Mouse (Mus musculus) right cerebral cortex, adult 2 months (tissue): ENCODE results near the gene Klc2.
"Not testable (repeated sequence)": the region's sequence is repeated elsewhere in the genome, so short reads cannot be mapped to it uniquely, and the experiment has no call there.

ENCODE experiments used
- DNase-seq, 2 experiments: peaks; one replicate each; pipeline ENCODE4 v3.0.0; 2021 to 2022; ENCODE audit warnings: low spot score in 2 of 2

Gene Klc2

DNA sequence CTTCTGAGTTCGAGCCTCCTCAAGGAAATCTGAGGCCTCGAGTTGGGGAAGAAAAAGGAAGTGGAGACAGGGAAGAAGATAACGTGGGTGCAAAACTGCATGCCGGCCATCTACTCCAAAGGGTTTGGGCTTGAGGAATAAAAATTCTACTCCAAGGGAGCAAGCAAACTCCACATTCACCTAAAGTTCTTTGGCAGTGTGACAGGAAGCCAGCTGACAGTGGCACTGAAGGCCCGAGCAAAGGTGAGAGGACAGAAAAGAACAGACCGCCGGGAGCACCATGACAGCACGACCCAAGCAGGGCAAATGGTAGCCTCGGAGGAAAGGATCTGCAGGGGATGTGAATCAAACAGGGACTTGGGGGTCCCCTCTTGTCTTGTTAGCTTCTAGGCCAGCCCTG lies 12.3 kb downstream of the Klc2 start:
- no peak for DNase-seq

DNA sequence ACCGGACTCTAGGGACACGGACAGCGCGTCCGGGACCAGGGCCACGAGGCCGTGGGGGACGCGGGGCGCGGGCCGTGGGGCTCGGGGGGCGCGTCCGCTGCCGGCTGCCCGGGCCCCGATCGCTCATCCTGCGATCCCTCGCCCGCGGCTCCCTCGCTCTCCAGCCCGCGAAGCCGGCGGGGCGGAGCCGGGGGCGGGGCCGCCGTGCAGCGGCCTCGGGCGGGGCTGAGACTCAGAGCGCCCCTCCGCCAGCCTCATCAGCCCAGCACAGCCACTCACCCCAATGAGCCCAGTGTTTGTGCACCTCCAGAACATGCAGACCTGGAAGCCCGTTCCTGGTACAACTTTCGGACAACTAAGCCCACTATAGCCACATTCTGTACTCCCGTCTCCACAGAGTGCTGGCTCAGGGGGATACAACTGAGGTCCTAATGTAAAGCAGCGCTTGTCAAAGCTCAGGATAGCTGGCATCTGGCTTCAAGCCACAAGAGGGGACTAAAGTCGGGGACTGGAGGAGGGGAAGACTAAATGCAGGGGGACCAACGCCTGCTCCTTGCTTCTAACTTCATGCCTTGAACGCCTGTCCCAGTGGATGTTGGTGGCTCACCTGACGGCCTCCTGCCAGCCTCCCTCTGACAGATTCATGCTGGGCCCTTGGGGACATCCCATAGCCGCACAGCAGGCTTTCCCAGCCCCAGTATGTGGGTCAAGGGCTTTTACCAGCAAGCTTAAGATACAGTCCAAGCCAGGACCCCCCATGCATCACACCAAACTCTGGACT lies 19.8 kb downstream of the Klc2 start, which contains the start of gene Cnih2:
TSS of gene Cnih2 (minus strand) at position 159 of the 781 bp plus-strand sequence.
- peak in 1 of 2 experiments; percentile 69 for DNase-seq

DNA sequence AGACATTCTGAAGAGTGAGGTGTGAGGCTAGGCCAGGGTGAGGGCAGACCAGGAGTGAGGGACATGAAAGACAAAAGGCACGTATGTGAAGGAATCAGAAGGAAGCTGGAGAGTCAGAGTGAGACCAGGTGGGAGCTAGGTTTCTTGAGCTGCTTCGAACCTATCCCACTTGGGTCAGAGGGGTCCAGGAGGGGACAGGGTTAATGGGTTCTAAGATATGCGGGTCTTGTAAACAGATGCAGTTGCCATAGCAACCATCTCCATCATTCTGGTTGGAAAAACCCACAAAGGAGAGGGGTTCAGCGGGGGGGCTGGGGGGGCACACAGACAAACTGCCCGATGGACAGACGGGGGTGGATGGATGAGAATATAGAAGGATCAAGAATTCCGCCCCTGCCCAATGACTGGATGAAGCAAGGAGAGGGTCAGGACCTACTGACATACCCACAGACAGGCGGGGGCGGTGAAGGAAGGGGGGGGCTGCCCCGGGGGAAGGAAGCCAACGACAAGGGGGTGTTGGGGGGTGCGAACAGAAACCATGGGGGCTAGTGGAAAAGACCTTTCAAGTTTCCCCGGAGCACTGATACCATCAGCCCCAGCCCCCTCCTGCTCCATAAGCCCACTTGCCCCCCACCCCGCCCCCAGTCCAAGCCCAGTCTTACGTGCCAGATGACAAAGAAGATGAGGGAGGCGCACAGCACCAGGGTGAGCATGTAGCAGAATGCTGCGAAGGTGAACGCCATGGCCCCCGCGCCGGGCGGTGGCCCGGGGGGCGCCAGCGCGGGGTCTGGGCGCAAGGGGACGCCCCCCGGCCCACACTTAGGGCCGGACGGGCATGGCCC lies 20.6 kb downstream of the Klc2 start:
- DNase-seq, result no peak

DNA sequence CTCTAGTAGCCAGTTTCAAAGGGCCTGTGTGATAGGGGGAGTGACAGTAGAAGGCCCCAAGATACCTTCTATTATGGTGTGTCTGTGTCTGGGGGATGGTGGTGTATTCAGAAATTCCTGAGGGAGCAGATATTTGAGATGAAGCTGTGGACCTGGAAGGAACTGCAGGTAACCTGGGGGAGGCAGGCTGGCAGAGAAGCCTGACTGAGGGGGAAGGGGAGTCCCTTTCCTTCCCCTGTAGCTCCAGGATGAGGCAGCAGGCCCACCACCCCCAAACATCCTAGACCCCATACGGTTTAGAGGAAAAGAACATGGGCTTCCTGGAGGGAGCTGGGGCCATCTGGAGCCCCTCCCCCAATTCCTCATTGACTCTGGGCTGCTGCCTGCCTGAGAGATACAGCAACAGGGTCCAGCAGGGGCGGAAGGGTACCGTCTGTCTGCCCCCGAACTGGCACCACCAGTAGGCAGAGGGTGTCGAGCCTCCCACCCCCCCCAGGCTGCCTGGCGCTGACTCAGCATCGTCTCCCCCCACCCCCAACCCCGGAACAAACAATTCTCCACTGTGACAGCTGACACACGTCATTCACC lies 22.4 kb downstream of the Klc2 start:
- no peak for DNase-seq

DNA sequence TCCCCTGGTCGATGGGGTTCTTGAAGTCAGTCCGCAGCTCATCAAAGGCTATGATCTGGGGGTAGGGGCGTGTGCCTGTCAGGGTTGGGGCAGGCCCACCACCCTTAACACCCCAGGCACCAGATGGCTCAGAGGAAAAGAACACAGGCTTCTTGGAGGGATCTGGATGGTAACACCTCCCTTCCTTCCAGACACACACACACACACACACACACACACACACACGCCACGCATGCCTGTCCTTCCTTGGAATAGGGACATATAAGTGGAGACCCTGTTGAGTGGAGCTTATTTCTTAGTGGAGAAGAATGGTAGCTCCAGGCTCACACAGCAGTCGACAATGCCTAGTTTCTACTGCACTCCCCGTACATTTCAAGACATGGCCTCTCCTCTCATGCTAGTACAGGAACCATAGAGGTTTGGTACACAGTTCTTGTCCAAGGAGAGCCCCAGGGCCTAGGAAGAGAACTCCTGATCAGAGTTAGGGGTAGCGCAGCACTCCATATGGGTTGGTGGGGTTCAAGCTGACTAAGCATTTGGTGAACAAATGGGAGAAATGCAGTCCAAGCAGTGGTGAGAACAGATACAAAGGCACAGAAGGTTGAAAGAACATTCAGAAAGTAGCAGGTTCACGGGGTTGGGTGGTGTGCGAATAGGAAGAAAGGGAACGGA lies 23.5 kb downstream of the Klc2 start:
- peak in 1 of 2 experiments; percentile 63 for DNase-seq

DNA sequence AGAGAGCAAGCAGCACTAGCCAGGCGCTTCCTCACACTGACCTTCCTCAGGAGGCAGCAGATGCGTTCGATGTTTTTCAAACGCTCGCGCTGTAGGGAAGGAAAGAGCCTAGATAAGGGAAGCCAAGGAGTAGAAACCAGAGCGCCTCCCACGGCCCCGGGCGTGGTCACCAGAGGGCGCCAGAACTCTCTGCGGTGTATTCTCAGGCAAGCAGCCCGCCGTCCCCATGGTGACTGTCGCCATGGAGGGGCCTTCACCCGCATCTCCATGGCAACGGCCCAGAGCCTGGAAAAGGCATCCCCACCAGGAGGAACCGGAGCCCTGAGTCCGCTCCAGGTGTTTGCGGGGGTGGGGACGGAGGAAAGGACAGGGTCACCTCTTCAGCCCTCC lies 24.1 kb downstream of the Klc2 start:
- DNase-seq, result peak; percentile 99 to 100

DNA sequence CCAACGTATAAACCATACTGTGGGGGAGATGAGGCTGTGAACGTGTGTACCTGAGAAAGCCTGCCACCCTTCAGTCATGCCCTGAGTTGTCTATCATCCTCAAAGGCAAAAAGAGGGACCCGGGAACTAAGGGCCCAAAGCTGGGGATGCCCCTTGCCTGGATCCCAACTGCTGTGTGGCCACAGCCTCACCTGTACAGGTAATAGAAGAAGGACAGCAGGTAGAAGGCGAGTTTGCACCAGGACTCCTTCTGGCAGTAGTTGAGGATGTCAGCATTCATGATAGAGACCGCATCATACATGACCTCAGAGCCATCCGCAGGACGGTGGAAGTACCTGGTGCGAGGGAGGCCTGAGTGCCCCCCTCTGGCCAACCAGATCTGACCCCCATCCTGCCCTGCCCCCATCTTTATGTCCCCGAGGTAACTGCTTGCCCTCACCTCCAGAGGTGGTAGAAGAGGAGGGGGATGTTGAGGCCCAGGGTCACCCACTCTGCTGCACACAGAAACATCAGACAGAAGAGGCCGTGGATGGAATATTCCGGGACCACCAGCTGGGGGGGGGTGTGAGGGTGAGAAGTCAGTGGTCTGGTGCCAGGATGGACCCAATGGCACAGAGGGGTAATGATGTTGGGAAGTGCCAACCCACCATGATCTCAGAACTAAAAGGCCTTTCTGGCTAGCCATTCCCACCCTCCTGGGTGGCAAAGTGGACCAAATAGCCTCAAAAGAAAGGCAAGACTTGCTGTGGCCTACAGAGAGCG lies 24.7 kb downstream of the Klc2 start:
- no peak for DNase-seq

DNA sequence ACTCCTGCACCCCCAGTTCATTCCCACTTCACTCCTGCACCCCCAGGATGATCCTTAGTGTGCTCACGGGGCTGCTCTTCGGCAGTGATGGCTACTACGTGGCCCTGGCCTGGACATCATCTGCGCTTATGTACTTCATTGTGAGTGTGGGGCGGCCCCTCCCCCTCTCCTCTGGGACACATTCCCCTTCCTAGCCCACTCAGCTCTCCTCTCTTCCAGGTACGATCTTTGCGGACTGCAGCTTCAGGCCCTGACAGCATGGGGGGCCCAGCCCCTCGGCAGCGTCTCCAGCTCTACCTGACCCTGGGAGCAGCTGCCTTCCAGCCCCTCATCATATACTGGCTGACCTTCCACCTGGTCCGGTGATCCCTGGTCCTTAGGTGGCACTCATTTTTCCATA lies 26.3 kb downstream of the Klc2 start:
- DNase-seq, result no peak

DNA sequence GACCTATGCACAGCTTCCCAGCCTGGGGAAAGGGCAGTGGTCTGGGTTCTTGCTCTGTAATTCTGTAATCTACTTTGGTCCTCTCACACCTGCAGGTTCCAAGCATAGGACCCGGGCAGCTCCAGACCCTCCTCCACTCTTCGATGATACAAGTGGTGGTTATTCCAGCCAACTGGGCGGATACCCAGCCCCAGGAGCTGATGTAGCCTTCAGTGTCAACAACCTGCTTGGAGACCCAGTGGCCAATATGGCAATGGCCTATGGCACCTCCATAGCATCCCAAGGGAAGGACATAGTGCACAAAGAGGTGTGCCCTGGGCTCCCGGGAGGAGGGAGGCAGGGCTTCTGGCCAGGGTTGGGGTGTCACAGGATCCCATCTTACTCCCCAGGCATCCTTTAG lies 29.0 kb downstream of the Klc2 start:
- DNase-seq, result no peak

DNA sequence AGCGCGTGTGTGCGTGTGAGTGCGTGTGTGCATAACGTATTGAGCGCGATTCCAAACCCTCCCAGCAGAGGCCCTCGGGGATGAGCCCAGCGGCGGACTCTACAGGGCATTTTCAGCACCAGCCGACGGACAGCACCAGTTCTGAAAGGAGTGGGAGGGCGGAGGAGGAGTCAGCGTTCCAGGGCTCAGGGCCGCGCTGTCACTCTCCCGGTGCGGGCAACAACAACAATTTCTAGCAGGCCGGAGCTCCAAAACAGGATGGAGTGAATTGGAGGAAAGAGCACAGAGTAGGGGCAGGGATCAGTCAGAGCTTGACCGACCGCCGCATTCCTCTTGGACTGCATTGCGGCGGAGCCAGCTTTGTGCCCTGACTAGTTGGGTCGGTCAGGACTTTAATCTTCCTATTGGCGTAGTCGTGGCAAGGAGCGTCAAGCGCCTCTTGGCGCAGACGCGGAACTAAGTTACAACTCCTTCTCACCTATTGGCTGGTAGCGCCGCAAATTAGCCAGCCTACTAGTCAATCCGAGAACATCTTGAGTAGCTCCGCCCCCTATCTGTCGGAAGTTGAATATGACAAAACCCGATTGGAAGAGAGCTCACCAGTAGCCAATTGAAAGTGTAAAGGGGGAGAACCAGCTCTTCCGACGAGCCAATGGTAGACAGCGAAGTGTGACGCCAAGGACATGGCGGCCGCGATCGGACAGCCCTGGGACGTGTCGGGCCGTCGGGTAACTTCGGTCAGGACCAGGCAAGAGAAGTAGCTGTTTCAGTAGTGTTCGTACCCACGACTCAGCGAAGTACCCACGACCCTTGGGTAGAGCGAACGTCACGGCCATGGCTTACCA lies 30.3 kb downstream of the Klc2 start, which contains the start of gene Yif1a:
TSS of gene Yif1a (plus strand) at position 655 of the 845 bp plus-strand sequence.
- peak; percentile 95 to 96 for DNase-seq

DNA sequence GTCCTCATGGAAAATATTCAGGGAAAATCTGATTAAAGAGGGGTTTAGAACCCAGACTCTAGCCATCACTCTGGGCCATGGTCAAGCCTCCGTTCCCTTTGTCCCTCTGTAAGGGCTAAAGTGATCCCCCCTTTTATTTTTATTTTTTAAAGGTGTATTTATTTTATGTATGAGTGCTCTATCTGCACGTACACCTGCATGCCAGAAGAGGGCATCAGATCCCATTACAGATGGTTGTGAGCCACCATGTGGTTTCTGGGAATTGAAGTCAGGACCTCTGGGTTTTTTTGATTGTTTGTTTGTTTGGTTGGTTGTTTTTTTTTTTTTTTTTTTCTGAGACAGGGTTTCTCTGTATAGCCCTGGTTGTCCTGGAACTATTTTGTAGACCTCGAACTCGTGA lies 31.8 kb downstream of the Klc2 start:
- DNase-seq, result not testable (repeated sequence)

DNA sequence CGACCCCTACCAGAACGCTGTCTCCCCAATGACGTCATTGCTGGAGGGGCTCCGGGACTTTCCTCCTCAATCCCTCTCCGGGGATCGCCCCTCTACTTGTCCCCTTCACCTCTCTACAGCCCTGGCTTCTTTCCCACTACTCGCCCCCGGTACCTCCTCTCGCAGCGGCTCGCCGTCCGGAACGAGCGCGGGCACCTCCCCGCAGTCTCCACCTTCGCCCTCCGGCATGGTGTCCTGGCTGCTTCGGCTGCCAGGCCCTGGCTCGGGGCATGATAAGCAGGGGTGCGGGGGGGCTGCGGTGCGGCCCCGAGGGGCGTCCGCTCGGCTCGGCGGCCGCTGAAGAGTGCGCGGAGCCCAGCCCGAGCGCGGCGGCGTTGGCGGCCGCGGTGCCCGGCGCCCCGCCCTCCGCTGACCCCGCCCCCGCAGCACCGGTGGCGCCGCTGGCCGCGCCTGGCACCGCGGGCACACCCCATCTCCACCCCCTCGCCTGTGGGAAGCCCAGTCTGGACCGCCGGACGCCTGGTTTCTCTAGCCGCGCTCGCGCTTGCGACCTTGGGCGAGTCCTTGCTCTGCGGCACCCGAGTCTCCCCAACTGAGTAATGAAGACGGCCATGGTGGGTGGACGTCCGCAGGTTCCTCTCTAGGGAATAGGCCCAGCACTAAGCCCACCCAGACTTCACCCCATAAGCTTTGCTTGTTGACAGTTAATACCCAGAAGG lies 33.1 kb downstream of the Klc2 start, which contains the start of gene Tmem151a:
TSS of gene Tmem151a (minus strand) at position 387 of the 719 bp plus-strand sequence.
- DNase-seq, result peak in 1 of 2 experiments; percentile 57

DNA sequence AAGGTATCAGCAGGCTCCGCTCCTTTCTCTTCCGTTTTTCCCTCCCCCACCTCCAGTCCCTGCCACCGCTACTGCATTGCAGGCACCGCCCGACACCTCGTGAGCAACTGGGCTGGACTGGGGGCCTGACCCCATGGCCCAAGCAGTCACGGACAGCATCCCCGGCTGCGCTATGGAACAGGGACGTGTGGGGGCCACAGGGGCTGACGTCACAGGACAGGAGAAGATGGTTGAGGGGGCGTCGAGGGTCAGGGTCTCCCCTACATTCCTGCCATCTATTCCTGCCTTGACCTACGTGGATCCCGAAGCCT lies 33.6 kb downstream of the Klc2 start:
- no peak for DNase-seq

DNA sequence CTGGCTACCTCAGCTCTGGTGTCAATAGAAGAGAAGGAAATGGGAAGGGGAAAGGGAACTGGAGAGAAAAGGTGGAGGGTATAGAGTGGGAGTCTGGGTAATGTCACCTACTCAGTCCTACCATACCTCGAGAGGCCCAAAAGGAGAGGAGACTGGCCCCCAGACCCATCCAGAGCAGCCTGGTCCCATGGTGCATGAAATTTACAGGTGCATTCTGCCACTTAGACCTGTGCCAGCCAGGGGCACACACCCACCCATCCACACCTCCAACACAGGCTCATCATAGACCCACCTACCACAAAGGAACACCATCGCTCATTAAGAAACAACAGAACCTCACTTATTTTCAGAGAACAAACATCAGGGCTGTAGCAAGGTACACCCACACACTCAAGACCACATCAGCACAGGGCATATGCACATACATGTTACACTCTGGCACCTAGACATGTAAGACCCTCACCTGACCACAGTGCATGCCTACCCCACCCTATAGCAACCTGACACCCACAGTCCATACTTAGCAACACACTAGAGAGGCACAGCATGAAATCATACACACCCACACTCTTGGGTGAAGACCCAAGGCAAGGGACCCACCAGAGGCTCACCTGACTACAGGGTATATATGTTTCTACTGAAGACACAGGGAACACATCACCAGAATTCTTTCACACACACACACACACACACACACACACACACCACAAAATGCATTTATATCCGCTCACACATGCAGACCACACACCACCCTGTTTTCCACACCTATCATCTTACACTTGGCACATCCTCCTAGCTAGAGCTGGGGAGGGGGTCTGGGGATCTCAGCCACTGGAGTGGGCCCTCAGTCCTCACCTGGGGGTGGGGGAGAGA lies 34.2 kb downstream of the Klc2 start:
- DNase-seq, result peak in 1 of 2 experiments; percentile 62

DNA sequence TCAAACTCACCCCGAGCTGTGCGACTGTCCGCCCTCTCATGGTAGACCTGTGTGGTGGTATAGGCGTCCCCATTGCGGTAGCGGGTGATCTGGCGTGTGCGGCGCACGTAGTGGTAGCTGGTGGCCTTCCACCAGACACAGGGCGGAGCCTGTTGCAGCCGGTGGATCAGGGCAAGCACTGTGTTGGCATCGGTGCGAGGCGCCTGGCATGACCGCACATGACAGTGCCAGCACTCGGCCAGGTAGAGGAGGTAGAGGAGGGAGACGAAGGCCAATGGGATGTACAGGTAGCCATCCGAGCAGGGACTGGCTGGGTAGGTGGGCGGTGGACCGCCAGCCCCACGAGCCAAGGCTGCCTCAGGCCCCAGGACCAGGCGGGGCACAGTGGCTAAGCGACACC lies 35.8 kb downstream of the Klc2 start:
- DNase-seq, result no peak

DNA sequence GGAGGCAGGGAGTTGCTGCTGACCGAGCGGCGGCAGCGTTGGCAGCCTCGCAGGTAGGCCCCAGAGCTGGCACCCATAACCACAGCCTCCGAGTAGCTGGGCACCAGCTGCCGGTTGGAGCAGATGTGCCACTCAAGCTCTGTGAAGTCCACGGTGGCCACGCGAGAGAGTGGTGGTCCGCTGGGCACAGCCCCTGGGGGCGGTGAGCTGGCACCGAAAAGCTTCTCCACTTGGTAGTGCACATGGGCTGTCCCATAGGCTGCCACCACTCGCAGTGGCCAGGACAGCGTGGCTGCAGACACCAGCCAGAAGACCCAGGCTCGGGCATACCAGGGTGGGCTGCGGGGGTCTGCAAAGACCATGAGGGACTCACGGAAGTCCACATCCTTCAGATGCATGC lies 36.4 kb downstream of the Klc2 start:
- no peak for DNase-seq

DNA sequence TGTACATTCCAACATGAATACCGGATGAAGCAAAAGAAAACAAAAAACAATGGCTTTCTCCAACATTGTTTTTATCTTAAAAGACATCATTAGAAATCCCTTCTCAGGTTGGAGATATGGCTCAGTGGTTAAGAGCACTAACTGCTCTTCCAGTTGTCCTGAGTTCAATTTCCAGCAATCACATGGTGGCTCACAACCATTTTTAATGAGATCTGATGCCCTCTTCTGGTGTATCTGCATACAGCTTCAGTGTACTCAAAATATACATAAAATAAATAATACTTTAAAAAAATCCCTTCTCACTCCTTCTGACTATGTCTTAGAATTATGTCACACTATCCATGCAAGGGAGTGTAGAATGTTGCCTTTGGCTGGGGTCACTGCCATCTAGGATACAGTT lies 39.1 kb downstream of the Klc2 start:
- no peak for DNase-seq

DNA sequence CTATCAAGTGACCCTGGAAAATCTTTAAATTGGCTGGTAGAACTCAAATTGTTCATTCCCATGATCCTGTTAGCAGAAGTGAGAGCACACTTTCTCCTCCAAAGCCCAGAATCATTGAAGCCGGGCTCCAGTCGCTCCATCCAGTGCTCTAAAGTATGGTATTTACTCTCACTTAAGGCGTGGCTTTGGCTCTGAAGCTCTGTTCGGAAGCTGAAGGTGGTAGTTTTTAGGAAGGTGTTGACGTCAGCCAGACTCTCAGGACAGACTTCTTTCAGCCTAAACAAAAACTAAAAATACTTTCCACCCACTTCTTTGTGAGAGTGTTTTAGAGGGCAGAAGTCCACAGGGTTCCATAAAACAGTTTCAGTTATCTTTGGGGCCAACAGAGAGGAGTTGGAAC lies 44.8 kb downstream of the Klc2 start:
- DNase-seq, result no peak

DNA sequence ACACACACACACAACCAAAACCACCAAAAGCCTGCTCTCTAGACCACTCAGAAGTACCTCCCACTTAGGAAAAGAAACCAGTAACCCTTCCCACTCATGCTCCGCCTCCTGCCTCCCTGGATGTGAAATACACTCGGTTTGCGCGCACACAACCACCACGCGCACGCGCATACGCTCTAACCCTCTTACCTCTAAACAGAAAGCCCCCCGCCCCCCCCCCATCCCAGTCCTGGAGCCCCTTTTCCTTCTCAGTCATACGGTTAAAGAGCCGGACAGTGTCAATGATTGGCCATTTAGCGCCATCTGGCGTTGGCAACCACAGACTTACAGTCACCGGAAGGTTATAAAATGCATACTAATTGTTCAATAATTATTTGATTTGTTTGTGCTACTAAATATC lies 45.3 kb downstream of the Klc2 start:
- no peak for DNase-seq
